Mouse (Mus musculus): ENCODE data around the gene Hipk2.

GRCm38 (mm10) chr6:38755188-38755587, 120.8 kb downstream of the Hipk2 start:
- TF ChIP-seq POLR2A (IDR thresholded peaks at IDR 0.05; ENCODE audit: borderline replicate concordance, insufficient read depth, low read length) (no peak), CTCF (IDR thresholded peaks at IDR 0.05; ENCODE audit: borderline replicate concordance, insufficient read depth, low read depth, low read length) (no peak)

Measured in cerebellum, adult 2 months (tissue).